Mouse (Mus musculus): Measurements from ENCODE around the gene Tyms. TPM values are rescaled to one million over a fixed set of nuclear protein-coding genes. Genes with fewer than 3 reads are reported as not detected.

The Tyms gene
- polyA plus RNA-seq, 1 experiment, result 30.0 TPM

- Histone ChIP-seq H3K4me3 (ENCODE audit: extremely low read depth, insufficient read depth, insufficient read length) (no peak overlapping the region), H3K27me3 (ENCODE audit: control insufficient read depth, insufficient read depth, low read length) (peaks cover 16% of the 10 kb centered on the region)
- 80% methylated on average over 6 of the region's 6 CpGs for WGBS
These were observed 34.8 kb upstream of the Tyms start for GRCm38 (mm10) chr5:30108233-30108632.

DNA sequence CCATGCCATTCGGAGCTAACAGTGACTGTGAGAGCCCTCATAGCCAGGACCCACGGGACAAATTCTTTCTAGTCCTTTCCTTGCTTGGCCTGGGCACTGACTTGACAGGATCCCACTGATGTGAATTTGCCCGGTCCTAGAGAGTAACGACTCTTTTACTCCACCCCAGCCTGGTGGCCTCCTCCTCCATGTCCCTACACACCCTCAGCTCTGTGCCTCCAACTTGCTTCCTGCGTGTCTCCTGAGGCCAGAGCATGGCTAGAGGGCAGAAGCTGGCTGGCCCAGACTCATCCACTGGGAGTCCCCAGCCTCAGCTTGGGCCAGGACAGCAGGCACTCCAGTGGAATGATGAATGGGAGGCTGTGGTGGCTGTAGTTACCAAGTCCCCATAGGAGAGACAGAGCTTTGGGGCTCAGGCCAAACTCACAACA lies 34.2 kb upstream of the Tyms start:
- Histone ChIP-seq H3K27me3 (ENCODE audit: control insufficient read depth, insufficient read depth, low read length) (peaks cover 17% of the 10 kb centered on the region), H3K27ac (ENCODE audit: insufficient read depth, low read length) (no peak overlapping the region), H3K36me3 (ENCODE audit: control insufficient read depth, insufficient read depth, low read length) (no peaks in the 10 kb centered on the region), H3K4me3 (ENCODE audit: extremely low read depth, insufficient read depth, insufficient read length) (no peak overlapping the region), H3K4me1 (ENCODE audit: control insufficient read depth, insufficient read depth, insufficient read length) (peaks cover 4% of the 10 kb centered on the region; the same call in 1 of the 2 replicates)
- no peak for DNase-seq (ENCODE audit: low read depth in 1 of 2, low spot score in 2 of 2)
- TF ChIP-seq POLR2A (IDR thresholded peaks at IDR 0.05; ENCODE audit: low read depth, low read length) (no peak), CTCF (IDR thresholded peaks at IDR 0.05; ENCODE audit: extremely low read depth, insufficient read depth, insufficient read length, insufficient replicate concordance) (no peak)
- WGBS, result 27% methylated on average over 5 of the region's 5 CpGs

More at GRCm38 (mm10) chr5:30108233-30108632, 34.8 kb upstream of the Tyms start:
- TF ChIP-seq CTCF (IDR thresholded peaks at IDR 0.05; ENCODE audit: extremely low read depth, insufficient read depth, insufficient read length, insufficient replicate concordance) (no peak), POLR2A (IDR thresholded peaks at IDR 0.05; ENCODE audit: low read depth, low read length) (no peak)
- H3K36me3 ChIP-seq (ENCODE audit: control insufficient read depth, insufficient read depth, low read length), result no peaks in the 10 kb centered on the region
- no peak overlapping the region for H3K27ac ChIP-seq (ENCODE audit: insufficient read depth, low read length)
- no peak for DNase-seq (ENCODE audit: low read depth in 1 of 2, low spot score in 2 of 2)
- H3K4me1 ChIP-seq (ENCODE audit: control insufficient read depth, insufficient read depth, insufficient read length), result peaks cover 4% of the 10 kb centered on the region; the same call in 1 of the 2 replicates

- no peak for DNase-seq (ENCODE audit: low read depth in 1 of 2, low spot score in 2 of 2)
- H3K36me3 ChIP-seq (ENCODE audit: control insufficient read depth, insufficient read depth, low read length), result no peaks in the 10 kb centered on the region
- H3K4me1 ChIP-seq (ENCODE audit: control insufficient read depth, insufficient read depth, insufficient read length), result peaks cover 4% of the 10 kb centered on the region; the same call in 1 of the 2 replicates
- WGBS, result 33% methylated on average over 7 of the region's 7 CpGs
- H3K27ac ChIP-seq (ENCODE audit: insufficient read depth, low read length), result no peak overlapping the region
- no peak overlapping the region for H3K4me3 ChIP-seq (ENCODE audit: extremely low read depth, insufficient read depth, insufficient read length)
- no peak for TF ChIP-seq POLR2A (IDR thresholded peaks at IDR 0.05; ENCODE audit: low read depth, low read length)
- H3K27me3 ChIP-seq (ENCODE audit: control insufficient read depth, insufficient read depth, low read length), result peaks cover 17% of the 10 kb centered on the region
These were observed 33.8 kb upstream of the Tyms start for GRCm38 (mm10) chr5:30107186-30107585.

GRCm38 (mm10) chr5:30106756-30107155 lies 33.3 kb upstream of the Tyms start:
- H3K27me3 ChIP-seq (ENCODE audit: control insufficient read depth, insufficient read depth, low read length), result peaks cover 17% of the 10 kb centered on the region
- no peak overlapping the region for H3K27ac ChIP-seq (ENCODE audit: insufficient read depth, low read length)
- WGBS, result 58% methylated on average over 2 of the region's 2 CpGs
- peaks cover 4% of the 10 kb centered on the region; the same call in 1 of the 2 replicates for H3K4me1 ChIP-seq (ENCODE audit: control insufficient read depth, insufficient read depth, insufficient read length)
- no peak for DNase-seq (ENCODE audit: low read depth in 1 of 2, low spot score in 2 of 2)
- H3K36me3 ChIP-seq (ENCODE audit: control insufficient read depth, insufficient read depth, low read length), result no peaks in the 10 kb centered on the region
- TF ChIP-seq POLR2A (IDR thresholded peaks at IDR 0.05; ENCODE audit: low read depth, low read length) (no peak), CTCF (IDR thresholded peaks at IDR 0.05; ENCODE audit: extremely low read depth, insufficient read depth, insufficient read length, insufficient replicate concordance) (no peak)
- no peak overlapping the region for H3K4me3 ChIP-seq (ENCODE audit: extremely low read depth, insufficient read depth, insufficient read length)

DNA sequence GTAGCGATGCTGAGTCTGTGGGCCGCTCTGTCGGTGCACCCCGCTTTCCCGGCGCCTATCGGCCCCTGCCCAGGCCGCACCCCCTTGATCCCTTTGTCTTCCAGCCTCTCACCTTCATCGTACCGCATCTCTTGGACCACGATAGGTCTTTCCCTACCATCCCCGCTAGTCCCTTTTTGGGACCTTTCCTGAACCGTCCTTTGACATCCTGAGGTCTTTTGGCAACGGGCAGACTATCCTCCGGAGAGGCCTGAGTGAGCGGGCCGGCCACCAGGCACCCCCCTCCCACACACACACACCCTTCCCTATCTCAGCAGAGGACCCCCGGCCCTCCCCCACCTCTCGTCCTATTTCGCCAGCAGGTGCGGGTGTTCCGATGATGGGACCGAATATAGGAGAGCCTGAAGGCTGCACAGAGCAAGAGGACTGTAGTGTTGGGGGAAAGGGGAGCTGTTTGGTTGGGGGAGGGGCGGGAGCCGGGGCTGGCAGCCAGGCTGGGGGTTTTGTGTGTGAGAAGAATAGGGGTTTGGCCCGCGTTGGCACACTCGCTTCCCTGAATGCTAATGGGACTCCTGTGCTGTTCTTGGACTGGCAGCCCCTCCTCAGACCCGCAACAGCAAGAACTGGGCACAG lies 32.4 kb upstream of the Tyms start, which contains the start of gene 3110082J24Rik:
Gene 3110082J24Rik (minus strand): TSS at position 419 of the 633 bp plus-strand sequence.
- whole genome bisulfite sequencing, result 10% methylated on average over 29 of the region's 29 CpGs
- DNase-seq (ENCODE audit: low read depth in 1 of 2, low spot score in 2 of 2), result no peak
- H3K4me1 ChIP-seq (ENCODE audit: control insufficient read depth, insufficient read depth, insufficient read length), result peaks cover 4% of the 10 kb centered on the region; the same call in 1 of the 2 replicates
- H3K27me3 ChIP-seq (ENCODE audit: control insufficient read depth, insufficient read depth, low read length), result peaks cover 17% of the 10 kb centered on the region
- H3K4me3 ChIP-seq (ENCODE audit: extremely low read depth, insufficient read depth, insufficient read length), result no peak within 1 kb of the TSS
- H3K36me3 ChIP-seq (ENCODE audit: control insufficient read depth, insufficient read depth, low read length), result no peaks in the 10 kb centered on the region
- TF ChIP-seq CTCF (IDR thresholded peaks at IDR 0.05; ENCODE audit: extremely low read depth, insufficient read depth, insufficient read length, insufficient replicate concordance) (no peak), POLR2A (IDR thresholded peaks at IDR 0.05; ENCODE audit: low read depth, low read length) (no peak)
- H3K27ac ChIP-seq (ENCODE audit: insufficient read depth, low read length), result no peak within 1 kb of the TSS

- peaks cover 4% of the 10 kb centered on the region; the same call in 1 of the 2 replicates for H3K4me1 ChIP-seq (ENCODE audit: control insufficient read depth, insufficient read depth, insufficient read length)
- H3K36me3 ChIP-seq (ENCODE audit: control insufficient read depth, insufficient read depth, low read length), result no peaks in the 10 kb centered on the region
- peaks cover 17% of the 10 kb centered on the region for H3K27me3 ChIP-seq (ENCODE audit: control insufficient read depth, insufficient read depth, low read length)
- H3K27ac ChIP-seq (ENCODE audit: insufficient read depth, low read length), result no peak within 1 kb of the TSS
- TF ChIP-seq POLR2A (IDR thresholded peaks at IDR 0.05; ENCODE audit: low read depth, low read length) (no peak), CTCF (IDR thresholded peaks at IDR 0.05; ENCODE audit: extremely low read depth, insufficient read depth, insufficient read length, insufficient replicate concordance) (no peak)
- no peak within 1 kb of the TSS for H3K4me3 ChIP-seq (ENCODE audit: extremely low read depth, insufficient read depth, insufficient read length)
- no peak for DNase-seq (ENCODE audit: low read depth in 1 of 2, low spot score in 2 of 2)
- WGBS, result 5% methylated on average over 65 of the region's 65 CpGs
These were observed 31.6 kb upstream of the Tyms start, which contains the start of gene Garem2 for GRCm38 (mm10) chr5:30104841-30105667. TSS of gene Garem2 (plus strand) at chr5:30105161.
